ENCODE assay signal across 27 mouse cellular contexts in genomic region chr7:141874891-141875290, GRCm38 (mm10). TPM values are rescaled to one million over a fixed set of nuclear protein-coding genes. Genes with fewer than 3 reads are reported as not detected.
A peak's percentile ranks its signal among the peaks of the same experiment; 100 is the strongest.
DNase-seq lines count a peak whose midpoint lies in the region; ATAC-seq lines count a peak whose summit lies in the region.
"Had no signal": no experiment of that assay in that cellular context is flagged by ENCODE, and none has a peak within 500 bp of the region (broad histone marks: within the 10 kb centered on the region; RNA-seq: fewer than 3 reads in every experiment).

No protein-coding gene starts in this region.

- 89% methylated on average over 5 of the region's 5 CpGs for WGBS in forebrain, embryonic 16.5 days
- WGBS in forebrain, embryonic 12.5 days, result 93% methylated on average over 5 of the region's 5 CpGs
- 94% methylated on average over 5 of the region's 5 CpGs for WGBS in midbrain, embryonic 11.5 days
- WGBS in midbrain, embryonic 16.5 days, result 86% methylated on average over 5 of the region's 5 CpGs
- 85% methylated on average over 5 of the region's 5 CpGs for WGBS in intestine, embryonic 15.5 days

- peaks cover 6% of the 10 kb centered on the region for H3K36me3 ChIP-seq in forebrain, embryonic 16.5 days (ENCODE audit: control insufficient read depth, insufficient read depth)
- peaks cover 39% of the 10 kb centered on the region for H3K36me3 ChIP-seq in forebrain, embryonic 12.5 days (replicated peaks)
- H3K36me3 ChIP-seq in midbrain, embryonic 11.5 days (ENCODE audit: control insufficient read depth, insufficient read depth, low read length), result peaks cover 2% of the 10 kb centered on the region; the same call in 1 of the 2 replicates
- peaks cover 15% of the 10 kb centered on the region; the same call in 1 of the 2 replicates for H3K36me3 ChIP-seq in midbrain, embryonic 16.5 days (ENCODE audit: control insufficient read depth, insufficient read depth, low read length)
- H3K36me3 ChIP-seq in intestine, embryonic 15.5 days, result peaks cover 14% of the 10 kb centered on the region; the same call in 1 of the 2 replicates

- peak; percentile 20 to 22 for DNase-seq in frontal cortex, adult 2 months (ENCODE audit: extremely low spot score in 1 of 2, low spot score in 1 of 2)
- no peak for DNase-seq in frontal cortex, postnatal 10 days (ENCODE audit: low spot score in 2 of 2)
- DNase-seq in midbrain, embryonic 11.5 days (ENCODE audit: low spot score, missing footprints), result peak; percentile 37
- DNase-seq: adrenal gland, adult 8-10 months; adrenal gland, postnatal 25 days; cerebellum, adult 18-20 months; cerebellum, adult 9-10 months; cerebellum, postnatal 14 days; gastrocnemius, adult 2 months; gastrocnemius, postnatal 14 days; heart, adult 11 months; heart, postnatal 10 days; heart, postnatal 36 days had no signal

- H3K27ac ChIP-seq in forebrain, embryonic 16.5 days (ENCODE audit: low read length), result 0 out of 2 replicates have a peak overlapping the region, but pooled peaks have one; percentile 11
- no peak overlapping the region for H3K27ac ChIP-seq in forebrain, embryonic 12.5 days
- H3K27ac ChIP-seq in midbrain, embryonic 11.5 days (ENCODE audit: low read depth, low read length), result no peak overlapping the region
- H3K27ac ChIP-seq in midbrain, embryonic 16.5 days (ENCODE audit: low read length), result no peak overlapping the region
- H3K27ac ChIP-seq in intestine, embryonic 15.5 days, result no peak overlapping the region
- H3K27ac ChIP-seq: forebrain, embryonic 10.5 days; forebrain, embryonic 15.5 days; gastrocnemius, adult 2 months; heart, embryonic 15.5 days; hindbrain, embryonic 10.5 days; hindbrain, embryonic 13.5 days had no signal

- ATAC-seq in forebrain, embryonic 16.5 days, result no peak
- no peak for ATAC-seq in forebrain, embryonic 12.5 days (ENCODE audit: low FRiP score)
- ATAC-seq in midbrain, embryonic 11.5 days (ENCODE audit: low FRiP score), result no peak
- ATAC-seq in midbrain, embryonic 16.5 days, result no peak
- no peak for ATAC-seq in intestine, embryonic 15.5 days
- ATAC-seq: activated CD4-positive, CD25-positive, alpha-beta regulatory T cell, adult 4 months; forebrain, embryonic 15.5 days; hindbrain, embryonic 16.5 days; intestine, embryonic 16.5 days had no signal

- H3K4me1 ChIP-seq in forebrain, embryonic 16.5 days (replicated peaks; ENCODE audit: control insufficient read depth, insufficient read depth, low read length), result no peaks in the 10 kb centered on the region
- H3K4me1 ChIP-seq in forebrain, embryonic 12.5 days, result no peaks in the 10 kb centered on the region
- H3K4me1 ChIP-seq in midbrain, embryonic 11.5 days (ENCODE audit: control insufficient read depth, insufficient read depth, low read length), result no peaks in the 10 kb centered on the region
- no peaks in the 10 kb centered on the region for H3K4me1 ChIP-seq in midbrain, embryonic 16.5 days (ENCODE audit: control insufficient read depth, insufficient read depth, low read length)
- H3K4me1 ChIP-seq in intestine, embryonic 15.5 days (replicated peaks), result no peaks in the 10 kb centered on the region
- H3K4me1 ChIP-seq: forebrain, embryonic 10.5 days; forebrain, embryonic 15.5 days; heart, embryonic 12.5 days; heart, embryonic 15.5 days; hindbrain, embryonic 10.5 days; hindbrain, embryonic 13.5 days had no signal

- H3K4me3 ChIP-seq in forebrain, embryonic 16.5 days (replicated peaks; ENCODE audit: low read length), result no peak overlapping the region
- no peak overlapping the region for H3K4me3 ChIP-seq in forebrain, embryonic 12.5 days (replicated peaks)
- H3K4me3 ChIP-seq in midbrain, embryonic 11.5 days (ENCODE audit: low read depth, low read length), result no peak overlapping the region
- no peak overlapping the region for H3K4me3 ChIP-seq in midbrain, embryonic 16.5 days (ENCODE audit: low read depth, low read length)
- no peak overlapping the region for H3K4me3 ChIP-seq in intestine, embryonic 15.5 days (replicated peaks)
- H3K4me3 ChIP-seq: forebrain, embryonic 10.5 days; forebrain, embryonic 15.5 days; gastrocnemius, adult 2 months; heart, embryonic 12.5 days; heart, embryonic 15.5 days; hindbrain, embryonic 10.5 days; hindbrain, embryonic 13.5 days had no signal

- no peaks in the 10 kb centered on the region for H3K9me3 ChIP-seq in forebrain, embryonic 16.5 days (ENCODE audit: control insufficient read depth, low read length)
- no peaks in the 10 kb centered on the region for H3K9me3 ChIP-seq in forebrain, embryonic 12.5 days
- no peaks in the 10 kb centered on the region for H3K9me3 ChIP-seq in midbrain, embryonic 11.5 days (ENCODE audit: control insufficient read depth, low read length)
- H3K9me3 ChIP-seq in midbrain, embryonic 16.5 days (replicated peaks; ENCODE audit: control insufficient read depth, low read length, poor library complexity, severe bottlenecking), result no peaks in the 10 kb centered on the region
- no peaks in the 10 kb centered on the region for H3K9me3 ChIP-seq in intestine, embryonic 15.5 days
- H3K9me3 ChIP-seq: forebrain, embryonic 10.5 days; forebrain, embryonic 15.5 days; heart, embryonic 12.5 days; heart, embryonic 15.5 days; hindbrain, embryonic 10.5 days; hindbrain, embryonic 13.5 days had no signal

- no peak overlapping the region for H3K4me2 ChIP-seq in forebrain, embryonic 16.5 days (ENCODE audit: low read length)
- H3K4me2 ChIP-seq in forebrain, embryonic 12.5 days, result no peak overlapping the region
- no peak overlapping the region for H3K4me2 ChIP-seq in midbrain, embryonic 11.5 days
- H3K4me2 ChIP-seq in midbrain, embryonic 16.5 days (ENCODE audit: low read length), result no peak overlapping the region
- no peak overlapping the region for H3K4me2 ChIP-seq in intestine, embryonic 15.5 days (replicated peaks)
- H3K4me2 ChIP-seq: forebrain, embryonic 15.5 days; heart, embryonic 12.5 days; heart, embryonic 15.5 days; hindbrain, embryonic 13.5 days had no signal

- H3K9ac ChIP-seq in forebrain, embryonic 16.5 days (replicated peaks; ENCODE audit: low read depth, low read length), result no peak overlapping the region
- H3K9ac ChIP-seq in forebrain, embryonic 12.5 days, result no peak overlapping the region
- no peak overlapping the region for H3K9ac ChIP-seq in midbrain, embryonic 11.5 days (ENCODE audit: low read length)
- H3K9ac ChIP-seq in midbrain, embryonic 16.5 days (ENCODE audit: low read depth, low read length), result no peak overlapping the region
- no peak overlapping the region for H3K9ac ChIP-seq in intestine, embryonic 15.5 days
- H3K9ac ChIP-seq: forebrain, embryonic 15.5 days; heart, embryonic 12.5 days; heart, embryonic 15.5 days; hindbrain, embryonic 13.5 days had no signal

- no peaks in the 10 kb centered on the region for H3K27me3 ChIP-seq in forebrain, embryonic 16.5 days (replicated peaks; ENCODE audit: control insufficient read depth, insufficient read depth, low read length)
- H3K27me3 ChIP-seq in forebrain, embryonic 12.5 days, result no peaks in the 10 kb centered on the region
- no peaks in the 10 kb centered on the region for H3K27me3 ChIP-seq in midbrain, embryonic 11.5 days (ENCODE audit: control insufficient read depth, insufficient read depth, low read length)
- H3K27me3 ChIP-seq in midbrain, embryonic 16.5 days (ENCODE audit: control insufficient read depth, insufficient read depth, low read depth, low read length), result no peaks in the 10 kb centered on the region
- H3K27me3 ChIP-seq in intestine, embryonic 15.5 days (replicated peaks), result no peaks in the 10 kb centered on the region
- H3K27me3 ChIP-seq: forebrain, embryonic 15.5 days; heart, embryonic 12.5 days; heart, embryonic 15.5 days; hindbrain, embryonic 13.5 days had no signal

RNA-seq across cellular contexts. Expression of gene Muc5b, which starts 36.0 kb away (rescaled TPM):
- polyA plus RNA-seq in forebrain, embryonic 16.5 days (2015; fragmentation: Nextera tagmentation; extraction: Ambion mirVana), result 0.02 and 0.08 TPM in 2 replicates
- polyA plus RNA-seq in forebrain, embryonic 12.5 days (2016; fragmentation: Nextera tagmentation; extraction: Ambion mirVana), result 0.03 and 0.05 TPM in 2 replicates
- polyA plus RNA-seq in frontal cortex, adult 2 months (2012; rRNA removed), result 0.02 and 0.06 TPM in 2 replicates
- polyA plus RNA-seq in midbrain, embryonic 11.5 days (2014; fragmentation: Nextera tagmentation; extraction: Ambion mirVana), result 0.01 TPM in 1 of 2 replicates, not detected in the other
- 0.03 and 0.04 TPM in 2 replicates for polyA plus RNA-seq in midbrain, embryonic 16.5 days (2015; fragmentation: Nextera tagmentation; extraction: Ambion mirVana)
- polyA plus RNA-seq in intestine, embryonic 15.5 days (2015; fragmentation: Nextera tagmentation; extraction: Ambion mirVana), result 0.01 and 0.03 TPM in 2 replicates
- polyA plus RNA-seq: activated CD4-positive, CD25-positive, alpha-beta regulatory T cell, adult 4 months; embryonic facial prominence, embryonic 11.5 days; intestine, embryonic 16.5 days had no signal

RNA-seq across cellular contexts. Expression of gene Tollip, which starts 43.4 kb away (rescaled TPM):
- polyA plus RNA-seq in forebrain, embryonic 16.5 days (2015; fragmentation: Nextera tagmentation; extraction: Ambion mirVana), result 96.0 and 101 TPM in 2 replicates
- 69.2 and 76.2 TPM in 2 replicates for polyA plus RNA-seq in forebrain, embryonic 12.5 days (2016; fragmentation: Nextera tagmentation; extraction: Ambion mirVana)
- polyA plus RNA-seq in frontal cortex, adult 2 months (2012; rRNA removed), result 101 and 104 TPM in 2 replicates
- polyA plus RNA-seq in midbrain, embryonic 11.5 days (2014; fragmentation: Nextera tagmentation; extraction: Ambion mirVana), result 55.5 and 56.4 TPM in 2 replicates
- polyA plus RNA-seq in midbrain, embryonic 16.5 days (2015; fragmentation: Nextera tagmentation; extraction: Ambion mirVana), result 80.9 and 86.6 TPM in 2 replicates
- polyA plus RNA-seq in intestine, embryonic 15.5 days (2015; fragmentation: Nextera tagmentation; extraction: Ambion mirVana), result 43.9 and 46.2 TPM in 2 replicates

Comparison
In these comparisons a context has a peak if more than half of its experiments do, and no peak if none do; other contexts are left out.
1. DNase-seq: peak in frontal cortex, adult 2 months (2 of 2) and midbrain, embryonic 11.5 days (single experiment); none in frontal cortex, postnatal 10 days (0 of 2).